Mouse (Mus musculus) forebrain, embryonic 11.5 days (tissue): Measurements from ENCODE around the gene Vstm4. TPM values are rescaled to one million over a fixed set of nuclear protein-coding genes. Genes with fewer than 3 reads are reported as not detected.
A peak's percentile ranks its signal among the peaks of the same experiment; 100 is the strongest.

Experiments used
- ATAC-seq: fragments of 200-750 bp; cut with Nextera tagmentation; replicated peaks from 2 replicates; pipeline ENCODE4 v1.8.0; 2017; ENCODE audit warnings: moderate TSS enrichment; ENCODE audit not compliant: low FRiP score
- DNase-seq: peaks from one replicate; pipeline ENCODE4 v3.0.0-alpha.2; 2017; ENCODE audit warnings: low spot score
- H3K27ac ChIP-seq: fragments of 300-500 bp; sonication (generic); 2 replicates; pipeline ENCODE4 v1.5.1; 2014; ENCODE audit warnings: low read depth, low read length
- H3K27me3 ChIP-seq: fragments of 300-500 bp; sonication (generic); 2 replicates; pipeline ENCODE4 v1.6.1; 2014; ENCODE audit warnings: mild to moderate bottlenecking, low read length, mixed read lengths; ENCODE audit not compliant: control insufficient read depth, insufficient read depth
- H3K36me3 ChIP-seq: fragments of 300-500 bp; sonication (generic); 2 replicates; pipeline ENCODE4 v1.6.1; 2014; ENCODE audit warnings: mild to moderate bottlenecking, low read length, moderate library complexity, mixed read lengths; ENCODE audit not compliant: control insufficient read depth, insufficient read depth
- H3K4me1 ChIP-seq: fragments of 300-500 bp; sonication (generic); replicated peaks from 2 replicates; pipeline ENCODE4 v1.6.1; 2014; ENCODE audit warnings: low read length, mixed read lengths; ENCODE audit not compliant: control insufficient read depth, insufficient read depth
- H3K4me2 ChIP-seq: fragments of 300-500 bp; sonication (generic); 2 replicates; pipeline ENCODE4 v1.6.1; 2014; ENCODE audit warnings: low read depth, mild to moderate bottlenecking, low read length, moderate library complexity, mixed read lengths; ENCODE audit not compliant: severe bottlenecking
- H3K4me3 ChIP-seq: fragments of 300-500 bp; sonication (generic); 2 replicates; pipeline ENCODE4 v1.5.1; 2014; ENCODE audit warnings: low read depth, low read length
- H3K9ac ChIP-seq: fragments of 300-500 bp; sonication (generic); 2 replicates; pipeline ENCODE4 v1.6.1; 2014; ENCODE audit warnings: low read length
- H3K9me3 ChIP-seq: fragments of 300-500 bp; sonication (generic); 2 replicates; pipeline ENCODE4 v1.6.1; 2016; ENCODE audit warnings: low read length, mixed read lengths; ENCODE audit not compliant: control insufficient read depth
- WGBS: fragments of 180-500 bp; shearing (Covaris S2); extraction: QIAGEN DNeasy Blood & Tissue Kit; methylation state at CpG from one replicate; pipeline ENCODE4 v1.1.7; 2014; 5-methylcytosine and 5-hydroxymethylcytosine counted together
- polyA plus RNA-seq: library from polyadenylated mRNA; unstranded; fragments of >200 nt; fragmentation: Nextera tagmentation; extraction: Ambion mirVana; gene quantifications from 2 replicates; pipeline ENCODE4 v1.2.1, GENCODE M21; 2014

Vstm4 gene
- polyA plus RNA-seq, 1 experiment from 2014 or later = 2.8 TPM

DNA sequence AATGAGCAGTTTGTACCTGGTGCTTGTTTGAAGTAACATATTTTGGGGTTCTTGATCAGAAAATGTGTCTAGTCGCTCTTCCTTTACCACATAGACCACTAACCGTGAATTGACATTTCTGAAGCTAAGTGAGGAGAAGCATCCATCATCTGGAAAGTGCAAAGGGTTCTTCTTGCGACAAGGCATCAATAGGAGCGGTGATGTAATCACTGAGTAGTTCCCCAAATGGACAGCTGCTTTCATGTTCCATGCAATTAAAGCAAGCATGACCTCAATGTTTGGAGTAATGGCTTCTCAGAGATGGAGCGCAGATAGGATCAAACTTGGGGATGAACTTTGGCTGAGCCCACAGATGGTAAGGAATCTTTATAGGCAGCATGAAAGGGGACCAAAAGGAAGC, 82.7 kb downstream of the Vstm4 start:
- DNase-seq = no peak
- H3K9ac ChIP-seq = no peak overlapping the region

DNA sequence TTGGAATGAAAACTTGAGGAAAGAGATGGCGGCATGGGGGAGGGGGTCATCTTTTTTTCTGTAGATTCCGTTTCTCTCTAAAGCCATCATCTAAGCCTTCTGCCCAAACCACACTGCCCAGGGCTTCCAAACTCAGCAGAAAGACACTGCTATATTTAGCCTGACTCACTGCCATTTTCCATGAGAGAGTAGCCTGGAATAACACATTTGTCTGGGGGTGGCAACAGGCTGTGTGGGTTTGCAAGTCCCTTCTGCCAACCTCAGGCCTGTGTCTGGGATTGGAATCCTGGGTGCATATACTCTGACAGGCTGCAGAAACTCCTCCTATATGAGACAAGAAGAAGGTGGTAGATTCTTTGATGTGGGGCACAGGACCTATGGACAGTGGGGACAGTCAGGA, 91.0 kb downstream of the Vstm4 start:
- H3K27ac ChIP-seq = no peak overlapping the region

More for the DNA sequence above, 82.7 kb downstream of the Vstm4 start:
- no peak overlapping the region for H3K4me2 ChIP-seq
- ATAC-seq = no peak
- no peak overlapping the region for H3K4me3 ChIP-seq
- H3K36me3 ChIP-seq = no peaks in the 10 kb centered on the region
- WGBS = 80% methylated on average over 5 of the region's 5 CpGs
- H3K9me3 ChIP-seq = no peaks in the 10 kb centered on the region
- H3K4me1 ChIP-seq = no peaks in the 10 kb centered on the region
- H3K27me3 ChIP-seq = no peaks in the 10 kb centered on the region
- no peak overlapping the region for H3K27ac ChIP-seq

DNA sequence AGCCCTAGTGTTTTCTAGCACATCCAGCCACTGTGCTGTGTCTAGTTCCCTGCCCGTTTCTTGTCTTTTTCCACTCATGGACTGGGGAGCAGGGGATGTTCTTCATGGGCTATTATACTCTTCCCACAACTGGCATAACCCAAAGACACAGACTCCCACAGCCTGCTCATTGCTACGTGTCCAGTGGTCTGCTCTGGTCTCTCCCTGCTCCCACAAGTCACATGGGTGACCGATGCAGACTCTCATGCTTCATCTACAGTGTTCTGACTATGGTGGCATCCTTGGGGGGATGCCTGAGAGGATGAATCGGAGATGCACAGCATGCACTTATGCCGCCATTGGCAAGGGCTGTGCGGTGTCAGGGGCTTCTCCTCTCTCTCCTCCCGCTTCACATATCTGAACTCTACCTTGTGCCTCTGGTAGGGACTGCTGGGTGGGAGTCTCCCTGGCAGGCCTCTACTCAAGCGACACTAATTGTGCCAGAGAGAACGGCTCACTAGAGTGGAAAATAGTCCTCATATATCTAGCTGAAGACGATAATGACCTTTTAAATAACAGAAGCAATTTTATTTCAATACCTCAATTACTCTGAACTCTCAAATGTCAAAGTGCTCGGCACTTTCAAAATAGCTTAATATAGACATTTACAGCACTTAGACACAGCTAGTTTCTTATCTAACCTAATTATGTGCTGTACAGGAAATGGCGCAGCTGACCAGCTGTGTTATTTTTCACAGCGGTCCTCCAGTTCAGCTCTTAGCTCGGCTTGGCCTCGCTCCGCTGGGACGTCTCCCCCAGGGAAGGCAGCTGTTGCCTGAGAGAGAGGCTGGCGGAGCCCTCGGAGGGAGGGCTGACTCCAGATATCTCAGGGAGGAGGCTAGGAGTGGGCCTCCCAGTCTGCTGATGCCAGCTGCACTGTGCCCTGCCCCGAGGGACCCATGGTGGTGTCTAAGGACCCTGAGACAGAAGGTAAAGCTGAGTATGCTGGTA, 94.1 kb downstream of the Vstm4 start:
- H3K9me3 ChIP-seq = no peaks in the 10 kb centered on the region
- no peak overlapping the region for H3K27ac ChIP-seq
- H3K9ac ChIP-seq = no peak overlapping the region
- no peaks in the 10 kb centered on the region for H3K36me3 ChIP-seq
- ATAC-seq (peak; percentile 65), DNase-seq (no peak)
- WGBS = 61% methylated on average over 20 of the region's 20 CpGs
- no peaks in the 10 kb centered on the region for H3K4me1 ChIP-seq
- H3K27me3 ChIP-seq = no peaks in the 10 kb centered on the region
- no peak overlapping the region for H3K4me3 ChIP-seq
- no peak overlapping the region for H3K4me2 ChIP-seq

More for the DNA sequence above, 91.0 kb downstream of the Vstm4 start:
- H3K9ac ChIP-seq = no peak overlapping the region
- H3K4me3 ChIP-seq = no peak overlapping the region
- H3K4me1 ChIP-seq = no peaks in the 10 kb centered on the region
- no peak for ATAC-seq
- no peak for DNase-seq
- no peaks in the 10 kb centered on the region for H3K36me3 ChIP-seq
- H3K9me3 ChIP-seq = no peaks in the 10 kb centered on the region
- no peak overlapping the region for H3K4me2 ChIP-seq
- H3K27me3 ChIP-seq = no peaks in the 10 kb centered on the region
- WGBS = 96% methylated on average over 2 of the region's 2 CpGs

DNA sequence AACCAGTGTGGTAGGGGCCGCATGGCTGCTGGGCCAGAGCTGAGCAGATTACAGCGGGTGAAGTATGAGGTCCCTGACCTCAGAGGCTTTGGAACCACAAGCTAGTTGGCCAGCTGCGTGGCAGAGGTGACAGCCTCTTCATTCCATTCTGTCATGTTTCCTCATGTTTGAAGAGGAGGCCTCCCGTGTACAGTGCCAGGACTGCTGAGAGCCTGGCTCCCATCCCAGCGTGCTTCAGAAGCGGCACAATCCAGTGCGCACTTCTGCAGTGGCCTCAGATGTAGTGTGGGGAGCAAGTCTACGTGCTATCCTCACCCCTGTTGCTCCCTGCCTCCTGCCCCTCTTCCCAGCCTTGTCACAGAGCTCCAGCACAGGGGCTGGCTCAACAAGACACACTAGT, 99.9 kb downstream of the Vstm4 start:
- H3K27ac ChIP-seq = no peak overlapping the region
- H3K4me2 ChIP-seq = no peak overlapping the region
- WGBS = 83% methylated on average over 8 of the region's 8 CpGs

DNA sequence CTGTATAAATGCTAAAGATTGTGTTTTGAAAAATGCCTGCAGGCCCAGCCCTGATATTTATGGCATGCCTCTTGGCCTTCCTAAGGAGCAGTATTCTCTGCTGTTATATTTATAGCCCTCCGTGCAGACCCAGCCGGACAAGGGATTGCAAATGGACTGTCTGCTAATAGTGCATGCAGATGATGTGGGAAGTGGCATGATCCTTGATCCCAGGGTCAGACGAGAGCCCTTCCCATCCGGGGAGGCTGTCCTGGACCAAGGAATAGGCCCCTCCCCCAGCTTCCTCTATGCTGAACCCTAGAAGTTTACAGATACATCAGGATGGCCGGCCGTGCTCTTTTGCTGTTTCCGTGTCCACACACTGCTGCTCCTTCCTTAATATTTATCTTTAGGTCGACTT, 102.1 kb downstream of the Vstm4 start:
- H3K36me3 ChIP-seq = no peaks in the 10 kb centered on the region
- H3K4me2 ChIP-seq = no peak overlapping the region
- 75% methylated on average over 8 of the region's 8 CpGs for WGBS
- H3K9ac ChIP-seq = no peak overlapping the region
- ATAC-seq = no peak
- no peaks in the 10 kb centered on the region for H3K4me1 ChIP-seq
- H3K4me3 ChIP-seq = no peak overlapping the region
- DNase-seq = peak; percentile 35
- no peak overlapping the region for H3K27ac ChIP-seq
- no peaks in the 10 kb centered on the region for H3K9me3 ChIP-seq
- H3K27me3 ChIP-seq = no peaks in the 10 kb centered on the region

More for the DNA sequence above, 99.9 kb downstream of the Vstm4 start:
- H3K4me1 ChIP-seq = no peaks in the 10 kb centered on the region
- ATAC-seq (no peak), DNase-seq (no peak)
- H3K9ac ChIP-seq = no peak overlapping the region
- no peaks in the 10 kb centered on the region for H3K9me3 ChIP-seq
- H3K27me3 ChIP-seq = no peaks in the 10 kb centered on the region
- H3K4me3 ChIP-seq = no peak overlapping the region
- H3K36me3 ChIP-seq = no peaks in the 10 kb centered on the region

DNA sequence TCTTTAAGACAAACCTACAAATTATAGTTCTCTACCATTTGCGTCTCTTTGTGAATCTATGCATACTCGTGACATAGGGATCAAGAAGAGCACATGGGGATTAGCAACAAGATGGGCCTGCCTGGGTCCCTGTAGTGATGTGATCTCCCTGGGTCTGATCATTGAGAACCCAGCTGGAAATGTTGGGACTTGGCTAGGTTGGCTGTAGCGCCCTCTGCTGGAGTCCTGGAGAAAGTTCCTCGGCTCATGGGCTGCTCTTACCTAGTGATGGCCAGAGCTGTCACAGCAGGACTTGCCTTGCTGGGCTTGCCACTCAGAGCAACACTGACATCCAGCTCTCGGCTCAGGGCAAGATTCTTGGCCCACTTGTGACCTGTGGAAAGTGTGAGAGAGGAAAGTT, 103.9 kb downstream of the Vstm4 start:
- DNase-seq (peak; percentile 86), ATAC-seq (0 out of 2 replicates have a peak, but pooled peaks have one; percentile 33)
- H3K4me1 ChIP-seq = no peaks in the 10 kb centered on the region
- H3K27ac ChIP-seq = no peak overlapping the region
- no peaks in the 10 kb centered on the region for H3K27me3 ChIP-seq
- no peak overlapping the region for H3K4me2 ChIP-seq
- no peaks in the 10 kb centered on the region for H3K9me3 ChIP-seq
- no peaks in the 10 kb centered on the region for H3K36me3 ChIP-seq
- no peak overlapping the region for H3K4me3 ChIP-seq
- 36% methylated on average over 5 of the region's 5 CpGs for WGBS
- H3K9ac ChIP-seq = no peak overlapping the region

DNA sequence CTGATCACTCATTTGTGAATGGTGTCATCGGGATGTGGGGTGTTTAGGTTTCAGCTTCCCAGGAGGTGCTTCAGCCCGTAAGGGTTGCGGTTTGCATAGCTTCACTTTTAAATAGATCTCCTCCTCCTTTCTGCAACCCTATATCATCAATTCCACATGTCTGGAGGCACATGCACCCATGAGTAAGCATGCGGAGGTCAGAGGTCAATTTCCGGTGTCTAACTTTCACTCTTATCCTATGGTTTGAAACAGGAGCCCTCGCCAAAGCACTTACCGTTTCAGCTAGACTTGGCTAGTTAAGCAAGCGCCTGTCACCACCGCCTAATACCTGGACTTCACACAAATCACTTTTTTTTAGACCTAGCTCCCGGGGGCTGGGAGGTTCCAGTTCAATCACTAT, 108.2 kb downstream of the Vstm4 start:
- no peaks in the 10 kb centered on the region for H3K4me1 ChIP-seq
- H3K9me3 ChIP-seq = no peaks in the 10 kb centered on the region
- H3K4me3 ChIP-seq = no peak overlapping the region
- H3K4me2 ChIP-seq = no peak overlapping the region
- WGBS = 72% methylated on average over 10 of the region's 10 CpGs
- peak; percentile 33 for DNase-seq
- no peak overlapping the region for H3K27ac ChIP-seq
- no peak for ATAC-seq
- no peak overlapping the region for H3K9ac ChIP-seq
- H3K27me3 ChIP-seq = no peaks in the 10 kb centered on the region
- no peaks in the 10 kb centered on the region for H3K36me3 ChIP-seq

DNA sequence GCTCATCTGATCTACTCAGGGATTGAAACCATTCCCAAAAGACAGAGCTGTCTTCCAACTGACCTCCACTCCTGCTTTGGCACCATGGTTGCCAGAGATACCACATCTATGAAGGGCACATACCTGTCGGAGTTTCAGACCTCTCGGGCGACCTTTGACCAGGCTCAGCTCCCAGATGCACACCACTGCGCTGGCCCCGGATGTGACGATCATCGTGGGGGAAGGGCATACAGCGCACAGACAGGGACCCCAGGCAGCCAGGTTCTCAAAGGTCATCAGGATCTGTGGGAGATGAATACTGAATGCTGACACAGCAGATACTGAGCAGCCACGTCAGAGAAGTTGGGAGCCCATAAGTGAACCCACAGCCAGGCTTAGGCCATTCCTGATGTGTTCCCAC, 114.1 kb downstream of the Vstm4 start:
- no peak overlapping the region for H3K9ac ChIP-seq
- H3K9me3 ChIP-seq = no peaks in the 10 kb centered on the region
- H3K27me3 ChIP-seq = no peaks in the 10 kb centered on the region
- ATAC-seq (no peak), DNase-seq (no peak)
- H3K36me3 ChIP-seq = no peaks in the 10 kb centered on the region
- no peak overlapping the region for H3K27ac ChIP-seq
- H3K4me3 ChIP-seq = no peak overlapping the region
- no peaks in the 10 kb centered on the region for H3K4me1 ChIP-seq
- WGBS = 84% methylated on average over 9 of the region's 9 CpGs
- no peak overlapping the region for H3K4me2 ChIP-seq
